ENCODE assay signal across 8 mouse cellular contexts in the genomic region with DNA sequence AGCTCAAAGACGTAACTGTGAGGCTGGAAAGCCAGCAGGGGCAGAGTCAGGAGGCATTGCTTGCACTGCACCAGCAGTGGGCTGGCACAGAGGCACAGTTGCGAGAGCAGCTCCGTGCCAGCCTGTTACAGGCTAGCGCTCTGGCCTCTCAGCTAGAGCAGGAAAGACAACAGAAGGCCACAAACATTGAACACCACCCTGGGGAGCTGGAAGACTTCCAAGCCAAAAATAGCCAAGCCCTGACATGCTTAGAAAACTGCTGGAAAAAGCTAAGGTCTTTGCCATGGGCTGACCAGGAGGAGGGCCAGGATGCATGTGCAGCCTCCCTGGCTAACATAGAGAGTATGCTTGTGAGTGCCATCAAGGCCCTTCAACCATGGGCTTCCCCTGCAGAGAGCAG. TPM values are rescaled to one million over a fixed set of nuclear protein-coding genes. Genes with fewer than 3 reads are reported as not detected.
A peak's percentile ranks its signal among the peaks of the same experiment; 100 is the strongest.
DNase-seq lines count a peak whose midpoint lies in the region; ATAC-seq and TF ChIP-seq lines count a peak whose summit lies in the region.

No protein-coding gene starts in this region.

- H3K9ac ChIP-seq in midbrain, embryonic 15.5 days: no peak overlapping the region

- peak overlapping the region; percentile 41 for H3K27ac ChIP-seq in midbrain, embryonic 15.5 days
- no peak overlapping the region for H3K27ac ChIP-seq in midbrain, embryonic 10.5 days (replicated peaks)

- TF ChIP-seq CTCF in brain, embryonic 14.5 days (IDR thresholded peaks at IDR 0.05; ENCODE audit: borderline replicate concordance, extremely low read depth, insufficient read depth, insufficient read length): no peak

- 69% methylated on average over 4 of the region's 4 CpGs for WGBS in midbrain, embryonic 15.5 days
- WGBS in midbrain, embryonic 10.5 days: 92% methylated on average over 4 of the region's 4 CpGs

- no peak for DNase-seq in midbrain, embryonic 10.5 days (ENCODE audit: low spot score)
- peak; percentile 56 for DNase-seq in brain, embryonic 14.5 days (ENCODE audit: low read depth)
- DNase-seq in gastrocnemius, postnatal 10 days: peak; percentile 39
- peak; percentile 50 for DNase-seq in kidney, postnatal 10 days
- DNase-seq in lung, postnatal 25 days (ENCODE audit: low spot score): peak; percentile 20
- DNase-seq in embryo, embryonic 11 days: no peak
- DNase-seq in T-cell, adult 2 months (ENCODE audit: low spot score): no peak

- no peak for TF ChIP-seq POLR2A in brain, embryonic 14.5 days (IDR thresholded peaks at IDR 0.05; ENCODE audit: borderline replicate concordance, extremely low read depth, insufficient read depth, insufficient read length, poor library complexity, severe bottlenecking)

- no peak overlapping the region for H3K4me3 ChIP-seq in midbrain, embryonic 15.5 days
- H3K4me3 ChIP-seq in midbrain, embryonic 10.5 days: no peak overlapping the region

- H3K36me3 ChIP-seq in midbrain, embryonic 15.5 days (replicated peaks): peaks cover 67% of the 10 kb centered on the region
- peaks cover 96% of the 10 kb centered on the region for H3K36me3 ChIP-seq in midbrain, embryonic 10.5 days

- H3K4me1 ChIP-seq in midbrain, embryonic 15.5 days: no peaks in the 10 kb centered on the region
- H3K4me1 ChIP-seq in midbrain, embryonic 10.5 days: no peaks in the 10 kb centered on the region

- H3K9me3 ChIP-seq in midbrain, embryonic 15.5 days: no peaks in the 10 kb centered on the region
- H3K9me3 ChIP-seq in midbrain, embryonic 10.5 days (replicated peaks): no peaks in the 10 kb centered on the region

- no peaks in the 10 kb centered on the region for H3K27me3 ChIP-seq in midbrain, embryonic 15.5 days (replicated peaks)
- no peaks in the 10 kb centered on the region for H3K27me3 ChIP-seq in midbrain, embryonic 10.5 days (ENCODE audit: low read depth, poor library complexity, severe bottlenecking)

- no peak for ATAC-seq in midbrain, embryonic 15.5 days (replicated peaks)

- H3K4me2 ChIP-seq in midbrain, embryonic 15.5 days: no peak overlapping the region

RNA-seq across cellular contexts. Expression of gene Pld6, which starts 28.3 kb away (rescaled TPM):
- polyA plus RNA-seq in midbrain, embryonic 15.5 days (2015; fragmentation: Nextera tagmentation; extraction: Ambion mirVana): 13.3 and 13.7 TPM in 2 replicates
- 2.9 and 3.4 TPM in 2 replicates for polyA plus RNA-seq in midbrain, embryonic 10.5 days (2016; fragmentation: Nextera tagmentation; extraction: Ambion mirVana)
- 4.3 and 6.1 TPM in 2 replicates for polyA plus RNA-seq in brain, embryonic 14.5 days (2012; rRNA removed)
- under 1 TPM; 0.21 to 0.47 TPM for total RNA-seq in gastrocnemius, postnatal 10 days (2021)

RNA-seq across cellular contexts. Expression of gene Flcn, which starts 50.6 kb away (rescaled TPM):
- polyA plus RNA-seq in midbrain, embryonic 15.5 days (2015; fragmentation: Nextera tagmentation; extraction: Ambion mirVana): 46.2 and 48.5 TPM in 2 replicates
- polyA plus RNA-seq in midbrain, embryonic 10.5 days (2016; fragmentation: Nextera tagmentation; extraction: Ambion mirVana): 31.7 and 32.7 TPM in 2 replicates
- 46.1 and 58.8 TPM in 2 replicates for polyA plus RNA-seq in brain, embryonic 14.5 days (2012; rRNA removed)
- 10 to 100 TPM; 25.5 to 27.0 TPM for total RNA-seq in gastrocnemius, postnatal 10 days (2021)

Comparison
In these comparisons a context has a peak if more than half of its experiments do, and no peak if none do; other contexts are left out.
1. DNase-seq: peak in brain, embryonic 14.5 days (single experiment), gastrocnemius, postnatal 10 days (single experiment), kidney, postnatal 10 days (single experiment) and lung, postnatal 25 days (single experiment); none in midbrain, embryonic 10.5 days (single experiment), embryo, embryonic 11 days (single experiment) and T-cell, adult 2 months (single experiment).